Mouse (Mus musculus): ENCODE data around the gene Sap30l. TPM values are rescaled to one million over a fixed set of nuclear protein-coding genes. Genes with fewer than 3 reads are reported as not detected.
"Not testable (repeated sequence)": the region's sequence is repeated elsewhere in the genome, so short reads cannot be mapped to it uniquely, and the experiment has no call there.

Gene Sap30l
- total RNA-seq, 1 experiment, result 29.2 TPM

DNA sequence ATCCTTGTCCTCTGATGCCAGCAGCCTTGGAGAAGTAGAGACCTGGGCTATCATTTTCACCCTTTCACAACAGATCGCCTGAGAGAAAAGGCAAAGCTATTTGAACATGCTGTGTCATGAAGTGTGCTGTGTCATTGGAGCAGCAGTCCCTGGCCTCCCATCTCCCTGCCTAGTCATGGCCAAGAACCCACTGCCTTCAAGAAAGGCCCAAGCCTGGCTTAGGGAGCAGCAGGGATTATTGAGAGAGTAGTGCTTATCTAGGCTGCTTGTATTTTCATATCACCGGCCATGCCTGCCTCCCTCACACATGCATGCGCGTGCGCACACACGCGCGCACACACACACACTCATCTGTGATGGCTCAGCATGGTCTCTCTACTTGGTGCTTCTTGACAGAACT is 10.8 kb downstream of the Sap30l start:
- DNase-seq (ENCODE audit: low read depth, low spot score), result no peak
- in situ Hi-C loops (cut with MboI; ENCODE audit: low sequenced_read_pairs in 2 of 2, unreplicated experiment in 2 of 2), result no loop called here
- peaks cover 6 to 15% of the 10 kb centered on the region in 2 experiments for H3K4me1 ChIP-seq (ENCODE audit: control insufficient read depth in 2 of 2, insufficient read depth in 2 of 2, low read length in 2 of 2, poor library complexity in 1 of 2)
- TF ChIP-seq ZNF384 (IDR thresholded peaks at IDR 0.05; ENCODE audit: low read depth, low read length) (no peak), CHD2 (IDR thresholded peaks at IDR 0.05; ENCODE audit: low read depth, low read length) (no peak), ZC3H11A (IDR thresholded peaks at IDR 0.05; ENCODE audit: borderline replicate concordance, low read depth, low read length) (no peak), MAFK (IDR thresholded peaks at IDR 0.05; ENCODE audit: insufficient read depth, low read depth, low read length) (no peak), HCFC1 (IDR thresholded peaks at IDR 0.05; ENCODE audit: borderline replicate concordance, insufficient read depth, low read length) (no peak)
- no peak overlapping the region for H3K27ac ChIP-seq (ENCODE audit: insufficient read depth, low read depth, low read length, poor library complexity, severe bottlenecking)
- no peak overlapping the region for H3K4me3 ChIP-seq (ENCODE audit: insufficient read depth in 1 of 2, low read depth in 1 of 2, low read length in 2 of 2, poor library complexity in 1 of 2, severe bottlenecking in 1 of 2)
- peaks cover 21% of the 10 kb centered on the region; the same call in 1 of the 2 replicates for H3K36me3 ChIP-seq (ENCODE audit: control insufficient read depth, insufficient read depth, low read length, poor library complexity, severe bottlenecking)
- H3K9ac ChIP-seq (ENCODE audit: insufficient read depth, low read depth, low read length, poor library complexity, severe bottlenecking), result no peak overlapping the region
- no peaks in the 10 kb centered on the region for H3K9me3 ChIP-seq (ENCODE audit: control insufficient read depth, insufficient read depth, low read depth, low read length)

DNA sequence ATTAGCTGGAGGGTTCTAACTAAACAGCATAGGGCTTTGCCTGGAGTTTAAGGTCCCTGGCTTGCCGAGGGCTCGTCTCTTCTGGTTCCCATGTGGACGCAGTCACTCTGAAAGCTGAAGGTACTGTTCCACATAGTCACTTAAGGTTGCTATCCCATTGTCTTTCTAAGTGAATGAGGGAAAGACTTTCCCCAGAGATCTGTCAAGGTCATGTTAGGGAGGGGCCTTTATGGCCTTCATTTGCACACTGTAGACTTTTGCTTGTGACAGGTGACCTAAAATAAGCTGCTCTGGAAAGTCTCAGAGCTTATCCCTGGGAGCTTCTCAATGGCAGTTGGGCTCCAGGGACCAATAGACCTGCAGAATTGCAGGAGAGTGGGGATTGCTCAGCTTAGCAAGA is 12.2 kb downstream of the Sap30l start:
- Histone ChIP-seq H3K36me3 (ENCODE audit: control insufficient read depth, insufficient read depth, low read length, poor library complexity, severe bottlenecking) (peaks cover 17% of the 10 kb centered on the region; the same call in 1 of the 2 replicates), H3K4me1 (ENCODE audit: control insufficient read depth in 2 of 2, insufficient read depth in 2 of 2, low read length in 2 of 2, poor library complexity in 1 of 2) (peaks cover 6 to 15% of the 10 kb centered on the region in 2 experiments), H3K4me3 (ENCODE audit: insufficient read depth in 1 of 2, low read depth in 1 of 2, low read length in 2 of 2, poor library complexity in 1 of 2, severe bottlenecking in 1 of 2) (no peak overlapping the region), H3K9me3 (ENCODE audit: control insufficient read depth, insufficient read depth, low read depth, low read length) (no peaks in the 10 kb centered on the region), H3K27ac (ENCODE audit: insufficient read depth, low read depth, low read length, poor library complexity, severe bottlenecking) (no peak overlapping the region), H3K9ac (ENCODE audit: insufficient read depth, low read depth, low read length, poor library complexity, severe bottlenecking) (no peak overlapping the region)
- no peak for TF ChIP-seq CHD2 (IDR thresholded peaks at IDR 0.05; ENCODE audit: low read depth, low read length)
- no peak for TF ChIP-seq HCFC1 (IDR thresholded peaks at IDR 0.05; ENCODE audit: borderline replicate concordance, insufficient read depth, low read length)
- no peak for TF ChIP-seq ZNF384 (IDR thresholded peaks at IDR 0.05; ENCODE audit: low read depth, low read length)
- in situ Hi-C loops (cut with MboI; ENCODE audit: low sequenced_read_pairs in 2 of 2, unreplicated experiment in 2 of 2), result no loop called here
- no peak for DNase-seq (ENCODE audit: low read depth, low spot score)

DNA sequence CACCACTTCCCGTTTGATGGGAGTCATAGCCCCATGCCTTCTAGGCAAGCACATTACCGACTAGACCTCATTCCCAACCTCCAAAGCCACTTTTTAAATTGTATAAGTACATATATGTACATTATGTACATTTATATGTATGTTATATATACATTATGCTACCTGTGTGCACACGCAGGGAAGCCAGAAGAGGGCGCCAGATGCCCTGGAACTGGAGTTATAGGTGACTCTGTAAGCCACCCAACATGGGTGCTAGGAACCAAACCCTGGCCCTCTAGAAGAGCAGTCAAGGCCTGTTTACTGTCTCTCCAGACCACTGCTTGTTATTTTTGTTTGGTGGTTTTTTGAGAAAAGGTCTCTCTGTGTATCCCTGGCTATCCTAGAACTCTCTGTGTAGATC is 16.8 kb downstream of the Sap30l start:
- no peak for DNase-seq (ENCODE audit: low read depth, low spot score)
- peaks cover 6 to 13% of the 10 kb centered on the region in 2 experiments for H3K4me1 ChIP-seq (ENCODE audit: control insufficient read depth in 2 of 2, insufficient read depth in 2 of 2, low read length in 2 of 2, poor library complexity in 1 of 2)
- no peak for TF ChIP-seq MAFK (IDR thresholded peaks at IDR 0.05; ENCODE audit: insufficient read depth, low read depth, low read length)
- no peak for TF ChIP-seq ZNF384 (IDR thresholded peaks at IDR 0.05; ENCODE audit: low read depth, low read length)
- no peak for TF ChIP-seq HCFC1 (IDR thresholded peaks at IDR 0.05; ENCODE audit: borderline replicate concordance, insufficient read depth, low read length)
- no peak for TF ChIP-seq ZC3H11A (IDR thresholded peaks at IDR 0.05; ENCODE audit: borderline replicate concordance, low read depth, low read length)
- no peak for TF ChIP-seq CHD2 (IDR thresholded peaks at IDR 0.05; ENCODE audit: low read depth, low read length)
- H3K36me3 ChIP-seq (ENCODE audit: control insufficient read depth, insufficient read depth, low read length, poor library complexity, severe bottlenecking), result no peaks in the 10 kb centered on the region
- no peak overlapping the region for H3K4me3 ChIP-seq (ENCODE audit: insufficient read depth in 1 of 2, low read depth in 1 of 2, low read length in 2 of 2, poor library complexity in 1 of 2, severe bottlenecking in 1 of 2)
- in situ Hi-C loops (cut with MboI; ENCODE audit: low sequenced_read_pairs in 2 of 2, unreplicated experiment in 2 of 2), result loop anchor here (5.0 kb wide), 1 partner anchor 114 kb away; no protein-coding TSS in a partner anchor
- H3K9ac ChIP-seq (ENCODE audit: insufficient read depth, low read depth, low read length, poor library complexity, severe bottlenecking), result no peak overlapping the region
- H3K9me3 ChIP-seq (ENCODE audit: control insufficient read depth, insufficient read depth, low read depth, low read length), result no peaks in the 10 kb centered on the region
- no peak overlapping the region for H3K27ac ChIP-seq (ENCODE audit: insufficient read depth, low read depth, low read length, poor library complexity, severe bottlenecking)

DNA sequence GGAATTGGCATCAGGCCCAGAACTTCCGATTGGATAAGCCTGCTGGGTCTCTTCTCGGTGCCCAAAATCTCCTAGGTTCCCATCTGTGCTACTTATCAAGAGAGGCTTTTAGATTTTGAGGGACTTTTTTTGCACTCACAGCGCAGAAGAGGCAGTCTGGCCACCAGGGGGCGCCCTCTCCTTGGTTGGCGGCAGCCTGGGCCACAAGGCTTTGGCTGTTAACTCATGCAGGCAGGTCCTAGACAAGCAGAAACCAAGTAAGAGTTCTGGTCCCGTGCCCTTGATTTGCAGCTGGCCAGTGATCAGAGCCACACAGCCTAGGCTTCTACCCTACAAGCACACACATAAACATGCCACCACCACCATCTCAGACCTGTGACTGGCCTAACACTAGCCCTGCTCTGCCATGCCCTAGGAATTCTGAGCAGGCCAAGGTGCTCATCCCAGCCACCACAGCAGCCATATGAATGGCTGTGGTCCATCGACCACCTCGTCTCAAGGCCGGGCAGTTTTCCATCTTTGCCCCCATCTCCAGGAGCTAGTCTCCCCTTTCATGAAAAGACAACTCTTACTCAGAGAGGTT is 18.7 kb downstream of the Sap30l start:
- DNase-seq (ENCODE audit: low read depth, low spot score), result no peak
- Histone ChIP-seq H3K27ac (ENCODE audit: insufficient read depth, low read depth, low read length, poor library complexity, severe bottlenecking) (no peak overlapping the region), H3K9me3 (ENCODE audit: control insufficient read depth, insufficient read depth, low read depth, low read length) (no peaks in the 10 kb centered on the region), H3K4me3 (ENCODE audit: insufficient read depth in 1 of 2, low read depth in 1 of 2, low read length in 2 of 2, poor library complexity in 1 of 2, severe bottlenecking in 1 of 2) (no peak overlapping the region), H3K36me3 (ENCODE audit: control insufficient read depth, insufficient read depth, low read length, poor library complexity, severe bottlenecking) (no peaks in the 10 kb centered on the region), H3K9ac (ENCODE audit: insufficient read depth, low read depth, low read length, poor library complexity, severe bottlenecking) (no peak overlapping the region; the same call in 1 of the 2 replicates), H3K4me1 (ENCODE audit: control insufficient read depth in 2 of 2, insufficient read depth in 2 of 2, low read length in 2 of 2, poor library complexity in 1 of 2) (peaks cover 2 to 3% of the 10 kb centered on the region in 2 experiments; a peak in 1 of 4 replicates)
- TF ChIP-seq HCFC1 (IDR thresholded peaks at IDR 0.05; ENCODE audit: borderline replicate concordance, insufficient read depth, low read length) (no peak), ZC3H11A (IDR thresholded peaks at IDR 0.05; ENCODE audit: borderline replicate concordance, low read depth, low read length) (peak; percentile 38; the same call in 1 of the 2 replicates), ZNF384 (IDR thresholded peaks at IDR 0.05; ENCODE audit: low read depth, low read length) (no peak)
- in situ Hi-C loops (cut with MboI; ENCODE audit: low sequenced_read_pairs in 2 of 2, unreplicated experiment in 2 of 2), result loop anchor here (5.0 to 10.0 kb wide), 2 partner anchors 95 to 112 kb away; no protein-coding TSS in a partner anchor

DNA sequence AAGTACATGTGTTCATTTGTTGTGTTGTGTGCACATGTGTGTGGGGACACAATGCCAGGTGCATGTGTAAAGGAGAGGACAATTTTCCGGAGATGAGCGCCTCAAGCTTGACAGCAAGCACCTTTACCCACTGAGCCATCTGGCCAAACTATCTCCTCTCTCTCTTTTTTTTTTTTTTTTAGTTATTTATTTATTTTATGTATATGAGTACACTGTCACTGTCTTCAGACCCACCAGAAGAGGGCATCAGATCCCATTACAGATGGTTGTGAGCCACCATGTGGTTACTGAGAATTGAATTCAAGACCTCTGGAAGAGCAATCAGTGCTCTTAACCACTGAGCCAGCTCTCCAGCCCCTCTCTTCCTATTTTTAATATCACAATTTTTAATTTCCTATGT is 21.7 kb downstream of the Sap30l start:
- H3K9ac ChIP-seq (ENCODE audit: insufficient read depth, low read depth, low read length, poor library complexity, severe bottlenecking); H3K4me3 ChIP-seq (ENCODE audit: insufficient read depth in 1 of 2, low read depth in 1 of 2, low read length in 2 of 2, poor library complexity in 1 of 2, severe bottlenecking in 1 of 2); DNase-seq (ENCODE audit: low read depth, low spot score); H3K9me3 ChIP-seq (ENCODE audit: control insufficient read depth, insufficient read depth, low read depth, low read length); H3K4me1 ChIP-seq (ENCODE audit: control insufficient read depth in 2 of 2, insufficient read depth in 2 of 2, low read length in 2 of 2, poor library complexity in 1 of 2); H3K27ac ChIP-seq (ENCODE audit: insufficient read depth, low read depth, low read length, poor library complexity, severe bottlenecking); H3K36me3 ChIP-seq (ENCODE audit: control insufficient read depth, insufficient read depth, low read length, poor library complexity, severe bottlenecking): not testable (repeated sequence)
- in situ Hi-C loops (cut with MboI; ENCODE audit: low sequenced_read_pairs in 2 of 2, unreplicated experiment in 2 of 2), result loop anchor here in 1 of 2 experiments (10.0 kb wide), 1 partner anchor 92 kb away; no protein-coding TSS in a partner anchor
